Mouse (Mus musculus) liver, postnatal 0 days (tissue): Measurements from ENCODE around the gene Pde7b. TPM values are rescaled to one million over a fixed set of nuclear protein-coding genes. Genes with fewer than 3 reads are reported as not detected.

Source experiments
- ATAC-seq: fragments of 200-750 bp; cut with Nextera tagmentation; 2 replicates; pipeline ENCODE4 v1.8.0; 2017; ENCODE audit warnings: mild to moderate bottlenecking, moderate library complexity
- DNase-seq: peaks from one replicate; pipeline ENCODE4 v3.0.0-alpha.2; 2016
- H3K27ac ChIP-seq: fragments of 300-500 bp; sonication (generic); 2 replicates; pipeline ENCODE4 v1.5.1; 2014; ENCODE audit warnings: antibody characterized with exemption, moderate library complexity, mild to moderate bottlenecking, low read depth
- H3K27me3 ChIP-seq: fragments of 300-500 bp; sonication (generic); 2 replicates; pipeline ENCODE4 v1.6.1; 2014; ENCODE audit warnings: low read length, control low read depth, mixed read lengths; ENCODE audit not compliant: insufficient read depth
- H3K36me3 ChIP-seq: fragments of 300-500 bp; sonication (generic); replicated peaks from 2 replicates; pipeline ENCODE4 v1.6.1; 2014; ENCODE audit warnings: mild to moderate bottlenecking, control low read depth, low read length, moderate library complexity, mixed read lengths; ENCODE audit not compliant: insufficient read depth
- H3K4me1 ChIP-seq: fragments of 300-500 bp; sonication (generic); 2 replicates; pipeline ENCODE4 v1.6.1; 2014; ENCODE audit warnings: antibody characterized with exemption, mild to moderate bottlenecking, control low read depth; ENCODE audit not compliant: insufficient read depth
- H3K4me2 ChIP-seq: fragments of 300-500 bp; sonication (generic); 2 replicates; pipeline ENCODE4 v1.6.1; 2014; ENCODE audit warnings: low read depth, mild to moderate bottlenecking, low read length, moderate library complexity, mixed read lengths
- H3K4me3 ChIP-seq: fragments of 300-500 bp; sonication (generic); 2 replicates; pipeline ENCODE4 v1.5.1; 2014; ENCODE audit warnings: low read depth, low read length
- H3K9ac ChIP-seq: fragments of 300-500 bp; sonication (generic); replicated peaks from 2 replicates; pipeline ENCODE4 v1.6.1; 2014; ENCODE audit warnings: mild to moderate bottlenecking, moderate library complexity
- H3K9me3 ChIP-seq: fragments of 300-500 bp; sonication (generic); 2 replicates; pipeline ENCODE4 v1.6.1; 2016; ENCODE audit warnings: mild to moderate bottlenecking, control low read depth, low read length, mixed read lengths
- CTCF ChIP-seq: sonication (generic); IDR thresholded peaks from 2 replicates; pipeline ENCODE4 v1.5.1; 2016; ENCODE audit warnings: antibody characterized with exemption, low read depth
- EP300 ChIP-seq: IDR thresholded peaks from 2 replicates; pipeline ENCODE4 v1.6.1; 2016; ENCODE audit warnings: antibody characterized with exemption, low read depth, mild to moderate bottlenecking
- WGBS: fragments of 180-500 bp; shearing (Covaris S2); extraction: QIAGEN DNeasy Blood & Tissue Kit; methylation state at CpG from one replicate; pipeline ENCODE4 v1.1.7; 2014; ENCODE audit not compliant: insufficient replicate concordance; 5-methylcytosine and 5-hydroxymethylcytosine counted together
- polyA plus RNA-seq: library from polyadenylated mRNA; unstranded; fragments of >200 nt; fragmentation: Nextera tagmentation; extraction: Ambion mirVana; gene quantifications from 2 replicates; pipeline ENCODE4 v1.2.1, GENCODE M21; 2015

The Pde7b gene
- polyA plus RNA-seq, 1 experiment from 2014 or later = 0.66 TPM

DNA sequence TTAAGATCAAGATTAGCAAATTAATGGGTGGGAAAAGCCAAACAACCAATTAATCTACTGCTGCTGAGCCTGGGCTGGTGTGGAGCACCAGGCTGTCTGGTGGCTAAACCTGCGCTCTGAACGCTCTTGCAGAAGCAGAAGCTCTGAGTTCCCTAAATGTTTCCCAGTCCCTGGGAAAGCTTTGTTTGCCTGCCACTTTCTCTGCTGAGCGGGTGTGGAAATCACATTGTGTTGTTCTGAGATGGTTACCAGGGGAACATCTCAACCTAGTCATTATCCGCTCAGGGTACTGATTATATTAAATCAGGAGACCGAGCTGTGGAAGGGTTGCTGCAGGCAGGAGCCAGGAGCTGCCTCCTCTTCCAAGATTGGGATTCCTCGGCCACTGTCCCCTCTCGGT, 250.0 kb downstream of the Pde7b start:
- TF ChIP-seq EP300 (no peak), CTCF (no peak)
- H3K4me1 ChIP-seq = peaks cover 6% of the 10 kb centered on the region
- 64% methylated on average over 7 of the region's 7 CpGs for WGBS
- H3K27me3 ChIP-seq = no peaks in the 10 kb centered on the region
- no peak overlapping the region for H3K4me2 ChIP-seq
- no peak overlapping the region for H3K27ac ChIP-seq
- H3K4me3 ChIP-seq = no peak overlapping the region
- H3K9me3 ChIP-seq = no peaks in the 10 kb centered on the region
- no peak for ATAC-seq
- no peak for DNase-seq
- no peaks in the 10 kb centered on the region for H3K36me3 ChIP-seq
- H3K9ac ChIP-seq = no peak overlapping the region

DNA sequence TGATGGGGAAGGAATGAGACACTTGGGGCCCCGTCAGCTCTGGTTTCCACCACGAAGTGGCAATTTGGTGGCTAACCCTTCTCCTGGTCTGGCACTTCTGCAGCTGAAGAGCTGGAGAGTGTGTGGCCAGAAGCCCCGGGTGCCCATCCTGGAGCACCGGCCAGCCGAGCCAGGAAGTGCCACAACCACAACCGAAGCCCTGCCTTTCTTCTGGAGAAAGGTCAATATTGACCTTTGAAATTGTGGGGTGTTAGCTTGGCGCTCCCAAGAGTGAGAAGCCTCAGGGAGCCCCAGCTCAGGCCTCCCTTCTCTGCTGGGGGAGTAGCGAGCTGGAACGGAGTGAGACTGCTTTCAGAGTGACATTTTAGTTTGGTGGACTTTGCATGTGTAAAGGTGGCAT, 250.8 kb downstream of the Pde7b start:
- ATAC-seq (no peak), DNase-seq (no peak)
- H3K9me3 ChIP-seq = no peaks in the 10 kb centered on the region
- no peak overlapping the region for H3K4me3 ChIP-seq
- WGBS = 57% methylated on average over 9 of the region's 9 CpGs
- H3K9ac ChIP-seq = no peak overlapping the region
- H3K27ac ChIP-seq = no peak overlapping the region
- TF ChIP-seq CTCF (no peak), EP300 (no peak)
- H3K4me1 ChIP-seq = peaks cover 6% of the 10 kb centered on the region
- no peaks in the 10 kb centered on the region for H3K27me3 ChIP-seq
- peak overlapping the region; percentile 22; the same call in 1 of the 2 replicates for H3K4me2 ChIP-seq
- H3K36me3 ChIP-seq = no peaks in the 10 kb centered on the region

DNA sequence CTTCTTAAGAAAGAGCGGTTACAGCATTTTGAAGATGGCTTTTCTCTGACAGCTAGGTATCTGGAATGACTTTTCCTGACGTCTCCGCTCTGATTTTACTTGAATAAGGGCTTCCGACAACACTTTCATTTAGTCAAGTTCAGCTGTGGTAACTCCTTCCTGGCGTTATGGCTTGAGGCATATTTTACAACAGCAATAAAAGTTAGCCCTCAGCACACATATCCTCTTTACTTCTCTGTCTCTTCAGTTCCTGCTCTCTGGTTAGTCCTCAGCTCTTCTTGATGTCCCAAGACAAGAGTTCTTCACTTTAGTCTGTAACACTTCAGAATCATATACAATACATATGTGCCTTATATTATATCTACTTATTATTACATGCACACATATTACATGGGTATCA, 251.4 kb downstream of the Pde7b start:
- Histone ChIP-seq H3K27me3 (no peaks in the 10 kb centered on the region), H3K4me1 (peaks cover 6% of the 10 kb centered on the region), H3K9me3 (no peaks in the 10 kb centered on the region), H3K27ac (no peak overlapping the region), H3K9ac (no peak overlapping the region), H3K4me3 (no peak overlapping the region), H3K4me2 (no peak overlapping the region), H3K36me3 (no peaks in the 10 kb centered on the region)
- no peak for DNase-seq
- no peak for ATAC-seq
- WGBS = 82% methylated on average over 5 of the region's 5 CpGs
- TF ChIP-seq EP300 (no peak), CTCF (no peak)

DNA sequence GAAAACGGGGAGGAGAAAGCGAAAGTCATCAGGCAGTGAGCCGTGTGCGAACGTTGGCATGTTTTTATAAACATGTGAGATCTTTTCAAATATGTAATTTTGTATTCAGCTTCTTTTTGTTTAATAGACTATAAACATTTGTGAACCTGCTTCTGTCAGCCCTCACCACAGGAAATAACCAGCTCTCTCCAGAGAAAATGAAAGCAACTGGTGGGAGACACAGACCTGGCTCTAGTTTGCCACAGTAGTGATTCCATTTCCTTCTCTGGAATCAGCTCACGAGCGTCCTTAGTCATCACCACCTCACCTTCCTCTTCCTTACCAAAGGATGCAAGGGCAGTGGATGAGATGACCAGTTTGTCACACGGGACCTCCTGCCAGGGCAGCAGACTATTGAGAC, 252.9 kb downstream of the Pde7b start:
- Histone ChIP-seq H3K9ac (no peak overlapping the region), H3K27me3 (no peaks in the 10 kb centered on the region), H3K27ac (no peak overlapping the region), H3K4me2 (no peak overlapping the region), H3K4me1 (peaks cover 6% of the 10 kb centered on the region), H3K9me3 (no peaks in the 10 kb centered on the region), H3K36me3 (no peaks in the 10 kb centered on the region), H3K4me3 (no peak overlapping the region)
- 71% methylated on average over 8 of the region's 8 CpGs for WGBS
- DNase-seq (no peak), ATAC-seq (no peak)
- TF ChIP-seq CTCF = no peak
- TF ChIP-seq EP300 = no peak

DNA sequence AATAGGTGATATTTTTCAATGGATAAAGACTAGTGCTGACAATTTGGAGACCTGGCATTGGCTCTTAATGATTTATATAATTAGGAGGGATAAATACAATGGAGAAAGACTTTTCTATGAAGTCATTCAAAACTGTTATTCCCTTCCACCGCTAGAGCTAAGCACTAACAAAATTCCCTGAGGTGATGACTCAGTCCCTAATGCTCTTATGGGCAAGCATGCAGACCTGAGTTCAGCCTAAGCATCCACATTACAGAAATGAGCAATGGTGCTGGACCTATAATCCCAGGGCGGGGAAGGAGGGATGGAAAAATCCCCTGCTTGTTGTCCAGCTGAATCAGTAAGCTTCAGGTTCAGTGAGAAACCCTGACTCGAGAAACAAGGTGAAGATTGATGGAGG, 260.2 kb downstream of the Pde7b start:
- Histone ChIP-seq H3K4me2 (no peak overlapping the region), H3K4me3 (no peak overlapping the region), H3K4me1 (no peaks in the 10 kb centered on the region), H3K27me3 (no peaks in the 10 kb centered on the region), H3K36me3 (no peaks in the 10 kb centered on the region), H3K9ac (no peak overlapping the region), H3K27ac (no peak overlapping the region), H3K9me3 (no peaks in the 10 kb centered on the region)
- ATAC-seq = no peak
- DNase-seq = no peak
- TF ChIP-seq EP300 (no peak), CTCF (no peak)
- WGBS = 67% methylated on average over 3 of the region's 3 CpGs

DNA sequence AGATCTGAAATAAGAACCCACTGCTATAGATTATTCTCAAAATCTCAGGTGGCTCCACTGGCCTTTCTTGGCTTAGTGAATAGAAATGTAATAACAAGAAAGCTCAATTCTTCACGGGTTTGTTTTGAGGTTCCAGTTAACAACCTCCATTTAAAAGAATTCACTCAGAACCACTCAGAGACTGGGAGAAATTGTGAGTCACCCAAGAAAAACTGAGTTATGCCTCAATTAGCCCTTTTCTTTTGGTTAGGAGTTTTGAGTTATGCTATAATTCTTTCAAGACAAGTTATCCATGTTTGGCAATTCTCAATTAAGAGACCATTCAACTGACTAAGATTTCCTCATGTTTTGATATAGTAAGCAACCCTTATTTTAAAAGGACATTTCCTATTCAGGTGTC, 260.9 kb downstream of the Pde7b start:
- TF ChIP-seq EP300 (no peak), CTCF (no peak)
- ATAC-seq (no peak), DNase-seq (no peak)
- H3K4me1 ChIP-seq = no peaks in the 10 kb centered on the region
- no peak overlapping the region for H3K27ac ChIP-seq
- no peak overlapping the region for H3K4me2 ChIP-seq
- no peak overlapping the region for H3K9ac ChIP-seq
- WGBS = 75% methylated on average over 1 of the region's 1 CpGs
- no peaks in the 10 kb centered on the region for H3K27me3 ChIP-seq
- no peaks in the 10 kb centered on the region for H3K9me3 ChIP-seq
- no peak overlapping the region for H3K4me3 ChIP-seq
- no peaks in the 10 kb centered on the region for H3K36me3 ChIP-seq

DNA sequence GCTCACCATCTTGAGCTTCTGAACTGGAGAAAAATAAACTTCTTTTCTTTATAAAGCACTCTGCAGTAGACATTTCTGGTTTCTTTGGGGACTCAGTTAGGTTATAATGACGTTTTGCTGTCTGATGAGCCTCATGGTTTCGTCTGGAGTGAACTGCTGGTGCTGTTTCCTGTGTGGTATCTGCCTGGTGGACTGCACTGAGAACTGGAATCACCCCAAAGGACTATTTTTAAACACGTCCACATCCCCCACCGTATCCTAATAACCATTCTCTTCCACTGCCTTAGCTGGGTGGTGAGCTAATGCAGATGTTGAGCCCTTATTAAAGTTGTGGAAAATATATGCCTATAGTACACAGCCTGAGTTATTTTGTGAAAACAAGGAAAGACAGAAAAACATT, 262.3 kb downstream of the Pde7b start:
- 27% methylated on average over 4 of the region's 4 CpGs for WGBS
- DNase-seq = no peak
- ATAC-seq = no peak

More for the DNA sequence above, 262.3 kb downstream of the Pde7b start:
- no peaks in the 10 kb centered on the region for H3K4me1 ChIP-seq
- no peak for TF ChIP-seq CTCF
- no peaks in the 10 kb centered on the region for H3K27me3 ChIP-seq
- H3K4me3 ChIP-seq = no peak overlapping the region
- H3K4me2 ChIP-seq = no peak overlapping the region
- H3K9me3 ChIP-seq = no peaks in the 10 kb centered on the region
- no peak overlapping the region for H3K27ac ChIP-seq
- H3K36me3 ChIP-seq = no peaks in the 10 kb centered on the region
- H3K9ac ChIP-seq = no peak overlapping the region
